Mouse (Mus musculus): ENCODE measurements at regions not wholly inside any gene's neighbourhood (a gene's known extent, or its start where the extent isn't known, plus 50 kb on each side); places are given as distances from the start of the nearest gene placed in this dataset.

GRCm38 (mm10) chr8:116404571-116404970 lies 100.2 kb upstream of the Dynlrb2 start:
- Histone ChIP-seq H3K4me3 (no peak overlapping the region), H3K27ac (no peak overlapping the region), H3K9ac (no peak overlapping the region), H3K27me3 (no peaks in the 10 kb centered on the region), H3K9me3 (no peaks in the 10 kb centered on the region), H3K4me2 (replicated peaks) (no peak overlapping the region), H3K4me1 (no peaks in the 10 kb centered on the region), H3K36me3 (no peaks in the 10 kb centered on the region)
- ATAC-seq (ENCODE audit: insufficient number of reproducible peaks, insufficient read depth, low FRiP score, low TSS enrichment), result no peak

GRCm38 (mm10) chr8:116403366-116403765 lies 101.4 kb upstream of the Dynlrb2 start:
- Histone ChIP-seq H3K36me3 (no peaks in the 10 kb centered on the region), H3K4me1 (no peaks in the 10 kb centered on the region), H3K9ac (no peak overlapping the region), H3K4me2 (replicated peaks) (no peak overlapping the region), H3K4me3 (no peak overlapping the region), H3K9me3 (no peaks in the 10 kb centered on the region), H3K27ac (no peak overlapping the region), H3K27me3 (no peaks in the 10 kb centered on the region)
- WGBS, result 68% methylated on average over 5 of the region's 5 CpGs
- ATAC-seq (ENCODE audit: insufficient number of reproducible peaks, insufficient read depth, low FRiP score, low TSS enrichment), result no peak

- WGBS, result 60% methylated on average over 2 of the region's 2 CpGs
- no peak for ATAC-seq (ENCODE audit: insufficient number of reproducible peaks, insufficient read depth, low FRiP score, low TSS enrichment)
- Histone ChIP-seq H3K36me3 (no peaks in the 10 kb centered on the region), H3K4me3 (no peak overlapping the region), H3K4me1 (no peaks in the 10 kb centered on the region), H3K9ac (no peak overlapping the region), H3K27me3 (no peaks in the 10 kb centered on the region), H3K4me2 (replicated peaks) (no peak overlapping the region), H3K27ac (no peak overlapping the region), H3K9me3 (no peaks in the 10 kb centered on the region)
Measured at GRCm38 (mm10) chr8:116399452-116399851, 105.3 kb upstream of the Dynlrb2 start.

GRCm38 (mm10) chr8:116398565-116399205 lies 106.1 kb upstream of the Dynlrb2 start:
- 82% methylated on average over 11 of the region's 11 CpGs for WGBS
- no peak overlapping the region for H3K27ac ChIP-seq
- no peaks in the 10 kb centered on the region for H3K36me3 ChIP-seq
- no peak overlapping the region for H3K4me2 ChIP-seq (replicated peaks)
- no peak overlapping the region for H3K9ac ChIP-seq
- no peaks in the 10 kb centered on the region for H3K9me3 ChIP-seq
- no peaks in the 10 kb centered on the region for H3K4me1 ChIP-seq
- no peak overlapping the region for H3K4me3 ChIP-seq
- H3K27me3 ChIP-seq, result no peaks in the 10 kb centered on the region
- ATAC-seq (ENCODE audit: insufficient number of reproducible peaks, insufficient read depth, low FRiP score, low TSS enrichment), result no peak

GRCm38 (mm10) chr8:116385193-116385955 lies 119.4 kb upstream of the Dynlrb2 start:
- Histone ChIP-seq H3K27ac (no peak overlapping the region), H3K36me3 (no peaks in the 10 kb centered on the region), H3K4me2 (replicated peaks) (no peak overlapping the region), H3K4me1 (peaks cover 5% of the 10 kb centered on the region; the same call in 1 of the 2 replicates), H3K9ac (no peak overlapping the region), H3K27me3 (no peaks in the 10 kb centered on the region), H3K4me3 (no peak overlapping the region), H3K9me3 (no peaks in the 10 kb centered on the region)
- ATAC-seq (ENCODE audit: insufficient number of reproducible peaks, insufficient read depth, low FRiP score, low TSS enrichment), result no peak
- WGBS, result 86% methylated on average over 23 of the region's 23 CpGs

GRCm38 (mm10) chr8:116384418-116385089 lies 120.2 kb upstream of the Dynlrb2 start:
- no peaks in the 10 kb centered on the region for H3K9me3 ChIP-seq
- no peak overlapping the region for H3K9ac ChIP-seq
- H3K27ac ChIP-seq, result no peak overlapping the region
- H3K4me1 ChIP-seq, result peaks cover 11% of the 10 kb centered on the region; the same call in 1 of the 2 replicates
- H3K4me2 ChIP-seq (replicated peaks), result no peak overlapping the region
- no peak overlapping the region for H3K4me3 ChIP-seq
- no peaks in the 10 kb centered on the region for H3K36me3 ChIP-seq
- ATAC-seq (ENCODE audit: insufficient number of reproducible peaks, insufficient read depth, low FRiP score, low TSS enrichment), result no peak
- H3K27me3 ChIP-seq, result no peaks in the 10 kb centered on the region
- 81% methylated on average over 15 of the region's 15 CpGs for WGBS

- Histone ChIP-seq H3K27me3 (no peaks in the 10 kb centered on the region), H3K4me2 (replicated peaks) (no peak overlapping the region), H3K4me3 (no peak overlapping the region), H3K9ac (no peak overlapping the region), H3K4me1 (peaks cover 13% of the 10 kb centered on the region; the same call in 1 of the 2 replicates), H3K9me3 (no peaks in the 10 kb centered on the region), H3K27ac (no peak overlapping the region), H3K36me3 (no peaks in the 10 kb centered on the region)
- WGBS, result 49% methylated on average over 13 of the region's 14 CpGs
- no peak for ATAC-seq (ENCODE audit: insufficient number of reproducible peaks, insufficient read depth, low FRiP score, low TSS enrichment)
Measured at GRCm38 (mm10) chr8:116383495-116384417, 121.0 kb upstream of the Dynlrb2 start.

- H3K27ac ChIP-seq, result no peak overlapping the region
Measured at GRCm38 (mm10) chr8:116383036-116383435, 121.7 kb upstream of the Dynlrb2 start.

GRCm38 (mm10) chr8:116380601-116381000 lies 124.2 kb upstream of the Dynlrb2 start:
- H3K27me3 ChIP-seq, result no peaks in the 10 kb centered on the region
- no peak overlapping the region for H3K4me2 ChIP-seq (replicated peaks)
- H3K36me3 ChIP-seq, result no peaks in the 10 kb centered on the region
- H3K9me3 ChIP-seq, result no peaks in the 10 kb centered on the region
- peaks cover 13% of the 10 kb centered on the region; the same call in 1 of the 2 replicates for H3K4me1 ChIP-seq
- H3K27ac ChIP-seq, result no peak overlapping the region
- WGBS, result 93% methylated on average over 4 of the region's 4 CpGs
- ATAC-seq (ENCODE audit: insufficient number of reproducible peaks, insufficient read depth, low FRiP score, low TSS enrichment), result no peak
- H3K4me3 ChIP-seq, result no peak overlapping the region
- H3K9ac ChIP-seq, result no peak overlapping the region

More at GRCm38 (mm10) chr8:116383036-116383435, 121.7 kb upstream of the Dynlrb2 start:
- H3K36me3 ChIP-seq, result no peaks in the 10 kb centered on the region
- H3K9me3 ChIP-seq, result no peaks in the 10 kb centered on the region
- WGBS, result 85% methylated on average over 8 of the region's 8 CpGs
- no peaks in the 10 kb centered on the region for H3K27me3 ChIP-seq
- H3K4me1 ChIP-seq, result peaks cover 13% of the 10 kb centered on the region; the same call in 1 of the 2 replicates
- H3K4me2 ChIP-seq (replicated peaks), result no peak overlapping the region
- no peak for ATAC-seq (ENCODE audit: insufficient number of reproducible peaks, insufficient read depth, low FRiP score, low TSS enrichment)
- H3K9ac ChIP-seq, result no peak overlapping the region
- no peak overlapping the region for H3K4me3 ChIP-seq

- Histone ChIP-seq H3K9me3 (no peaks in the 10 kb centered on the region), H3K9ac (no peak overlapping the region), H3K4me2 (replicated peaks) (no peak overlapping the region), H3K4me1 (peaks cover 13% of the 10 kb centered on the region; the same call in 1 of the 2 replicates), H3K27ac (no peak overlapping the region), H3K36me3 (no peaks in the 10 kb centered on the region), H3K27me3 (no peaks in the 10 kb centered on the region), H3K4me3 (no peak overlapping the region)
- no peak for ATAC-seq (ENCODE audit: insufficient number of reproducible peaks, insufficient read depth, low FRiP score, low TSS enrichment)
- 51% methylated on average over 3 of the region's 3 CpGs for WGBS
Measured at GRCm38 (mm10) chr8:116379851-116380250, 124.9 kb upstream of the Dynlrb2 start.

GRCm38 (mm10) chr8:116375758-116376157 lies 129.0 kb upstream of the Dynlrb2 start:
- ATAC-seq (ENCODE audit: insufficient number of reproducible peaks, insufficient read depth, low FRiP score, low TSS enrichment), result no peak
- no peak overlapping the region for H3K4me3 ChIP-seq

More at GRCm38 (mm10) chr8:116375758-116376157, 129.0 kb upstream of the Dynlrb2 start:
- 79% methylated on average over 5 of the region's 5 CpGs for whole genome bisulfite sequencing
- Histone ChIP-seq H3K27ac (no peak overlapping the region), H3K36me3 (no peaks in the 10 kb centered on the region), H3K4me2 (replicated peaks) (no peak overlapping the region), H3K27me3 (no peaks in the 10 kb centered on the region), H3K9ac (no peak overlapping the region), H3K9me3 (no peaks in the 10 kb centered on the region), H3K4me1 (0 out of 2 replicates have a peak, but pooled peaks cover 8% of the 10 kb centered on the region)
